In the genomic region with DNA sequence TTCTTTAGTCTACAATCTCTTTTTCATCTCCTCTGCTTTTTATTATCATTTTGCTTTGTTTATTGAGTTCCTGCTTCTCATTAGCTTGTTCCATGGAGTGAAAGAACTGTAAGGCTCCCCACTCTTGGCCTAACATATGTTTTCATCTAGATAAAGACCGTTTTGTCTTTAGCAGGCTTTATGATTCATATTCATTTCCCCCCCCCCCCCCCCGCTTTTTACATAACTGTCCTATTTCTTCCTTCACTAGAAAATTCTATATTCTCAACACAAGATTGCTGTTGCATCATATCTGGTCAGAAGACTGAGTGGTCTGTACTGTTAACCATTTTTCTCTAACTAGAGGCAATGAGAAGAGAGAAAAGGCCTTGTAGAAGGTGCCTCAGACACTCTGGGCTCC, we compare ENCODE assay signal across 19 mouse cellular contexts.
"Had no signal": no experiment of that assay in that cellular context is flagged by ENCODE, and none has a peak within 500 bp of the region (broad histone marks: within the 10 kb centered on the region; RNA-seq: fewer than 3 reads in every experiment).

No protein-coding gene starts in this region.

- H3K27me3 ChIP-seq: limb, embryonic 13.5 days; liver, embryonic 12.5 days; liver, embryonic 15.5 days; lung, embryonic 15.5 days had no signal

- H3K9ac ChIP-seq: limb, embryonic 13.5 days; liver, embryonic 12.5 days; liver, embryonic 15.5 days; lung, embryonic 15.5 days had no signal

- H3K36me3 ChIP-seq: limb, embryonic 10.5 days; limb, embryonic 13.5 days; liver, embryonic 12.5 days; liver, embryonic 15.5 days; lung, embryonic 15.5 days had no signal

- H3K4me2 ChIP-seq: limb, embryonic 13.5 days; liver, embryonic 12.5 days; liver, embryonic 15.5 days; lung, embryonic 15.5 days; midbrain, embryonic 11.5 days had no signal

- DNase-seq: kidney, adult 9 months; kidney, postnatal 14 days; layer of hippocampus, adult 9-11 months; liver; lung, adult 18-20 months; lung, postnatal 10 days; lung, postnatal 36 days; midbrain, embryonic 14.5 days; thymus, adult 2 months; thymus, postnatal 14 days; thymus, postnatal 4 days had no signal

- H3K4me1 ChIP-seq: limb, embryonic 10.5 days; liver, embryonic 12.5 days; liver, embryonic 15.5 days; lung, embryonic 15.5 days had no signal

- ATAC-seq: liver, embryonic 12.5 days had no signal

- H3K4me3 ChIP-seq: layer of hippocampus, adult 2 months; limb, embryonic 10.5 days; limb, embryonic 13.5 days; liver, embryonic 12.5 days; liver, embryonic 15.5 days; lung, embryonic 15.5 days had no signal

- H3K27ac ChIP-seq: layer of hippocampus, adult 2 months; limb, embryonic 10.5 days; limb, embryonic 13.5 days; liver, embryonic 12.5 days; liver, embryonic 15.5 days; lung, embryonic 15.5 days; stomach, postnatal 0 days had no signal

- H3K9me3 ChIP-seq: limb, embryonic 10.5 days; limb, embryonic 13.5 days; liver, embryonic 12.5 days; liver, embryonic 15.5 days; lung, embryonic 15.5 days had no signal
